Mouse (Mus musculus): ENCODE measurements at regions not wholly inside any gene's neighbourhood (a gene's known extent, or its start where the extent isn't known, plus 50 kb on each side); places are given as distances from the start of the nearest gene placed in this dataset.

- Histone ChIP-seq H3K27me3 (ENCODE audit: control insufficient read depth, insufficient read depth, low read length) (no peaks in the 10 kb centered on the region), H3K9me3 (ENCODE audit: control insufficient read depth, low read length) (no peaks in the 10 kb centered on the region), H3K4me3 (replicated peaks; ENCODE audit: low read length) (no peak overlapping the region), H3K4me2 (replicated peaks) (no peak overlapping the region), H3K9ac (no peak overlapping the region), H3K36me3 (replicated peaks; ENCODE audit: control insufficient read depth, insufficient read depth) (no peaks in the 10 kb centered on the region), H3K27ac (no peak overlapping the region), H3K4me1 (replicated peaks; ENCODE audit: control insufficient read depth, insufficient read depth, low read length) (no peaks in the 10 kb centered on the region)
- WGBS: 83% methylated on average over 6 of the region's 6 CpGs
- ATAC-seq (ENCODE audit: low FRiP score) (no peak), DNase-seq (ENCODE audit: low spot score) (no peak)
Observed at GRCm38 (mm10) chr17:81797827-81798376, 59.7 kb upstream of the Slc8a1 start.

- H3K27ac ChIP-seq: no peak overlapping the region
- no peaks in the 10 kb centered on the region for H3K4me1 ChIP-seq (replicated peaks; ENCODE audit: control insufficient read depth, insufficient read depth, low read length)
- H3K9ac ChIP-seq: no peak overlapping the region
- ATAC-seq (ENCODE audit: low FRiP score) (no peak), DNase-seq (ENCODE audit: low spot score) (no peak)
- no peaks in the 10 kb centered on the region for H3K27me3 ChIP-seq (ENCODE audit: control insufficient read depth, insufficient read depth, low read length)
- H3K4me3 ChIP-seq (replicated peaks; ENCODE audit: low read length): no peak overlapping the region
- H3K36me3 ChIP-seq (replicated peaks; ENCODE audit: control insufficient read depth, insufficient read depth): no peaks in the 10 kb centered on the region
- no peaks in the 10 kb centered on the region for H3K9me3 ChIP-seq (ENCODE audit: control insufficient read depth, low read length)
- 87% methylated on average over 3 of the region's 3 CpGs for WGBS
- no peak overlapping the region for H3K4me2 ChIP-seq (replicated peaks)
Observed at GRCm38 (mm10) chr17:81788781-81789180, 50.6 kb upstream of the Slc8a1 start.

Measured in hindbrain, embryonic 14.5 days (tissue).